Mouse (Mus musculus) small intestine, adult 2 months (tissue): ENCODE measurements around the gene Rnf149.

ENCODE experiments used
- CTCF ChIP-seq: fragments of 200-500 bp; IDR thresholded peaks from 2 replicates; pipeline ENCODE4 v1.5.1; 2012; ENCODE audit warnings: low read depth, mild to moderate bottlenecking, control low read depth, inconsistent platforms, low read length, moderate library complexity, mixed read lengths; ENCODE audit not compliant: insufficient replicate concordance, insufficient read length; ENCODE audit errors: extremely low read depth
- POLR2A ChIP-seq: fragments of 200-500 bp; IDR thresholded peaks from 2 replicates; pipeline ENCODE4 v1.6.1; 2012; ENCODE audit warnings: low read depth, mild to moderate bottlenecking, control low read depth, inconsistent platforms, low read length, moderate library complexity

- no peak for TF ChIP-seq CTCF
- no peak for TF ChIP-seq POLR2A
Measured at GRCm38 (mm10) chr1:39576431-39577243, 568 bp downstream of the Rnf149 start.
